In the genomic region with DNA sequence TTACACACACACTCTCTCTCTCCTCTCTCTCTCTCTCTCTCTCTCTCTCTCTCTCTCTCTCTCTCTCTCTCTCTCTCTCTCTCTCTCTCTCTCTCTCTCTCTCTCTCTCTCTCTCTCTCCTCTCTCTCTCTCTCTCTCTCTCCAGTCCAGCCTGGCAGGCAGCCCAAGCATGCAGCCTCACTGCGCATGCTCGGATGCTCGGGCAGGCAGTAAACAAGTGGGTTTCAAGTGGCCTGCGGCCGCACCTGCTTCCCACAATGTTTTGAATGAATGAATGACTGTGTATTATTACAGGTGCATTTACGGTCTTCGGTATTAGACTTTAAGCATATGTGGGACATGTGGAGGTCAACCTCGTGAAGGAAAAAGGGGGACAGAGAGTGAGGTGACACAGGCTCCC, we compare ENCODE assay signal across 8 mouse cellular contexts.
DNase-seq lines count a peak whose midpoint lies in the region; ATAC-seq lines count a peak whose summit lies in the region.
"Not testable (repeated sequence)": the region's sequence is repeated elsewhere in the genome, so short reads cannot be mapped to it uniquely, and the experiment has no call there.

No protein-coding gene starts in this region.

- H3K4me1 ChIP-seq in forebrain, embryonic 13.5 days, result not testable (repeated sequence)

- peak; percentile 29 for DNase-seq in Muller cell, postnatal 12 days (ENCODE audit: inconsistent ontology term)
- peak; percentile 14 for DNase-seq in cerebellum, adult 9-10 months
- DNase-seq in gastrocnemius, postnatal 10 days, result peak; percentile 75
- peak; percentile 1 for DNase-seq in kidney, adult 9 months
- DNase-seq in left cerebral cortex, postnatal 14 days (ENCODE audit: low spot score in 2 of 2), result peak; percentile 11 to 41
- DNase-seq in ovary, postnatal 36 days (ENCODE audit: low spot score), result peak; percentile 68
- peak; percentile 15 for DNase-seq in skeletal muscle tissue, adult 2 months (ENCODE audit: low read depth, low spot score)

- intact Hi-C loops in left cerebral cortex, postnatal 14 days (cut with DNase I), result not testable (repeated sequence)

- H3K9ac ChIP-seq in forebrain, embryonic 13.5 days, result not testable (repeated sequence)

- not testable (repeated sequence) for H3K4me3 ChIP-seq in forebrain, embryonic 13.5 days

- ATAC-seq in forebrain, embryonic 13.5 days, result peak; percentile 51; the same call in 1 of the 2 replicates

- not testable (repeated sequence) for H3K27me3 ChIP-seq in forebrain, embryonic 13.5 days

- H3K27ac ChIP-seq in forebrain, embryonic 13.5 days, result not testable (repeated sequence)

- H3K36me3 ChIP-seq in forebrain, embryonic 13.5 days (ENCODE audit: poor library complexity, severe bottlenecking), result not testable (repeated sequence)

- WGBS in forebrain, embryonic 13.5 days, result 91% methylated on average over 8 of the region's 8 CpGs

- H3K9me3 ChIP-seq in forebrain, embryonic 13.5 days (replicated peaks), result not testable (repeated sequence)

- H3K4me2 ChIP-seq in forebrain, embryonic 13.5 days, result not testable (repeated sequence)

Comparison
In these comparisons a context has a peak if more than half of its experiments do, and no peak if none do; other contexts are left out.
1. DNase-seq: peak in every context shown above with its lines; median percentile 75 in gastrocnemius, postnatal 10 days; 68 in ovary, postnatal 36 days; 29 in Muller cell, postnatal 12 days; 26 in left cerebral cortex, postnatal 14 days; 15 in skeletal muscle tissue, adult 2 months; 14 in cerebellum, adult 9-10 months; 1 in kidney, adult 9 months.